Mouse (Mus musculus) thymus, adult 2 months (tissue): ENCODE results near the gene Rgs12.

ENCODE experiments used
- CTCF ChIP-seq: fragments of 200-500 bp; IDR thresholded peaks from 2 replicates; pipeline ENCODE4 v1.5.1; 2012; ENCODE audit warnings: mild to moderate bottlenecking, control low read depth, low read length, moderate library complexity, borderline replicate concordance; ENCODE audit not compliant: control insufficient read depth, poor library complexity, insufficient read depth; ENCODE audit errors: extremely low read depth
- POLR2A ChIP-seq: fragments of 200-500 bp; IDR thresholded peaks from 2 replicates; pipeline ENCODE4 v1.6.1; 2012; ENCODE audit warnings: mild to moderate bottlenecking, low read length, control low read depth, moderate library complexity; ENCODE audit not compliant: control insufficient read depth, poor library complexity, insufficient read depth; ENCODE audit errors: extremely low read depth

DNA sequence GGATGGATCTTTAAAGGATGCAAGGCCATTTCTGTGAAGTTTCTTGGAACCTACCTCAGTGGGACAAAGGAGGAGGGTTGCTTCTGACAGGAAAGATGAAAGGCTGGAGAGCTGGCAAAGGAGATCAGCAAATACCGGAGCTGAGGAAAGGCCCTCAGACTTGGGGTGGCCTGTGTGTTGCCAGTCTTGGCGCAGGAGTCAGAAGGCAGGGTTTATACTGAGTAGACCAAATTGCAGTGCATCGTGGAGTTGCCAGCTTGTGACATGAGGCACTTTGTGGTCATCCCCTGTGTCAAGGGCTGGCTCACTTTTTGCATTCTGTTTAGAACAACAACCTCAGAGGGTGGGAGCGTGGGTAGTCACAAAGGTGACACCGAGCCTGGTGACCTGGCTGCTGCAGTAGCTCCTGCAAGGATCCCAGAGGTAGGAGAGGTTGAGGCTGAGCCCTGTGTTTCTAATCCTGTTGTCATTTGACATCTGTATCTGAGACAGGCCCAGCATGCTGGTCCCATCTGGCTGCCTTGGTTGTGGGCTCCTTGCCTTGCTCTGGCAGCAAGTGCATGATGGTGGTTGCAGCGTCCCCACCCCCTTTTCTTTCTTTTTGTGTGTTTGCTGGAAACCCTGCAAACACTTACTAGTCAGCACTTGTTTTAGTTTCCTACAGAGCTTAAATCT is 1.4 kb downstream of the Rgs12 start:
- TF ChIP-seq CTCF, result no peak
- no peak for TF ChIP-seq POLR2A
